Mouse (Mus musculus): ENCODE measurements around the gene Sis.

Sis gene

DNA sequence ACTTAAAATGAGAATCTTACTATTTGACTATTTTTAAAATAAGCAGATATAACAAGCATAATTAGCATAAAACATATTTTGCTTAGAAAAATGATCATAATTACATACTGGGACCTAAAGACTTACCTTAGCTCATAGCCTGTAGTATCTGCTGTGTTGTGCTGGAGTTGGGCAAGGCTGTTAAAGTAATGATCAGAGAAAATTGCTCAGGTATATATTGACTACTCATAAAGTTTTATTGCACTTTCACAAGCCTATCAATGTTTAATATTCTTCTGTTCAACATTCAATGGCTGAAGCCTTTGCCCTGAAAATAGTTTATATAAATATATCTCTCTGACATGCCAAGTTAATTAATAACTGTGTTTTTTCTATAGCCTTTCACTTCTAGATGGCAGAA lies at the start of gene Sis:
Gene Sis (minus strand): TSS at position 189 of the 400 bp plus-strand sequence.
- in situ Hi-C loops (cut with MboI, MseI), result no loop called here

DNA sequence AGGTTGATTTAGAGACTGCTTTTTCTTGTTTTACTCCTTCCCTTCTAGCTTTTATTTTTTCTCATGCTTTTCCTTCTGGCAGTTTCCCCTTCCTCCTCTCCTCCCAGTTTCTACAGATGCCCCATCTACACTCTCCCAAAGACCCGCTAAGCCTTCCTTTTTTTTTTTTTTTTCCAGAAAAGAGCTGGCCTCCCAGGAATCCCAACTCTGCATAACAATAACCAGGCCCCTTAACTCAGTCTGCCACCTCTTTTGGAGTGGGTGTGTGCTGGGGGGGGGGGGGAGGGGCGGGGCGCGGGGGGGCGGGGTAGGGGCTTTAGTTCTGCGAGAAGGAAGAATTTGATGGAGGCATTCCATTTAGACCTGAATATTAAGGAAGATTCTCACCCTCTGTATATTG lies 38.4 kb upstream of the Sis start:
- in situ Hi-C loops (cut with MboI, MseI), result no loop called here

DNA sequence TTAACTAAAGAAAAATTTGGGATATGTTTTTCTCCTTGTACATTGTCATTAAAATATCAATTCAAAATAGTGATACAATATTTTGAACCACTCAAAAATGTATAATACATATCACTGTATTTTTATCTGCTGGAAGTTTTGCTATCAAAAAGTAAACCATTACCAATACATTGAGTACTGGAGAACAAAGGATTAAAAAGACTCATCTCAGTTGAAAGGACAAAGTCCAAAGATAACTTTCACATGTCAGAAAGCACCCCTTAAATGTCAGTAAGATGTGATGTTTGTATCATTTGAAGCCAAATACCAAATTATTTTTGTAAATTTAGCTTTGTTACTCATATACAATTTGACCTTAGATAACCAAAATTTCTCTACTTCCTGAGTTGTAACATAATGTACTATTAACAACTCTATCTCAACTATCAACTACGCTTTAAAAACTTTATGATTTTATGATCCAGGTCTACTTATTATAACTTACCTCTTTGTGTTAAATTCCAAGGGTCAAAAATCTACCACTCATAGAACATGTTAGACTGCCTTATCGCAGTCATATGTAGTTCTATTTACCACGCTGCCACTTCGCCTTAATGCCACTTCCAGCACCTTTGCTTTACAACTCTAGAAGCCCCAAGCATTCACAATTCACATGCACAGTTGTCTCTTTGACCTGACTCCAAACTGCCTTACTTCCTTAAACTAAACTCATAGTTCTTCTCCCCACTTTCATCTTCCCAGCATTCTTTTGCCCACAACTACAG lies 35.5 kb upstream of the Sis start:
- in situ Hi-C loops (cut with MboI, MseI), result no loop called here

DNA sequence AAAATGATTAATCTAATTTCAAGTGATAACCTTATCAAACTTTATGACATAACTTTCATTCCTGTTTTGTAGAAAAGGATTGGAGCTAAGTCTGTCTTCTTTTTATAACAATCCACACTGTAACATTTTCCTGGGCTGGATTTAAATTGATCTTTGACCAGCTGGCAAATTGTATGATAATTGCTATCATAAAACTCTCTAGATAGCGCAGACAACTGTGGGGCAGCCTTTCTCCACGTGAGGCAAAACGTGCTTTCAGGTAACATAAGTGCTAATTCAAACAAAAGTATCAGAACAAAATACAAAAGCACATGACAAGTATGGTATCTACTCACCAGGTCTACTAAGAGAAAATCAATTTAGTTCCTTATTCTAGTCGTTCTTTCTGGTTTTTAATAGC lies 29.9 kb upstream of the Sis start:
- in situ Hi-C loops (cut with MboI, MseI), result no loop called here

DNA sequence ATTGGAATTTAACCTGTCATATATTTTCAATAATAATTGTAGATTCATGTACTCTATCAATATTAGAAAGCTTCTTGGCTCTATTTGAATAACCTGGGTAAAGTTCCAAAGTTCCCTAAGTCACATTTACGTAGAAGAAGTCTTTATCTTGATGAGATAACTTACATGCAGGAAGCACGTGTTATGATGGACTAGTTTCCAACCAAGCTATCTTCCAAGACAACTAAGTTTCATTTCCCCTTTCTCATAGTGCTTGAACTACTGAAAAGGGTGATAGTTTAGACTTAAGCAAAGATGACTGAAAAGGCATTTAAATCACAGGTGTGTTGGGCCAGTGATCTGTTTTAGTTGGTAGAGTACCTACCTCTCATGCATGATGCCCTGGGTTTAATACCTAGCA lies 23.3 kb upstream of the Sis start:
- in situ Hi-C loops (cut with MboI, MseI), result no loop called here

DNA sequence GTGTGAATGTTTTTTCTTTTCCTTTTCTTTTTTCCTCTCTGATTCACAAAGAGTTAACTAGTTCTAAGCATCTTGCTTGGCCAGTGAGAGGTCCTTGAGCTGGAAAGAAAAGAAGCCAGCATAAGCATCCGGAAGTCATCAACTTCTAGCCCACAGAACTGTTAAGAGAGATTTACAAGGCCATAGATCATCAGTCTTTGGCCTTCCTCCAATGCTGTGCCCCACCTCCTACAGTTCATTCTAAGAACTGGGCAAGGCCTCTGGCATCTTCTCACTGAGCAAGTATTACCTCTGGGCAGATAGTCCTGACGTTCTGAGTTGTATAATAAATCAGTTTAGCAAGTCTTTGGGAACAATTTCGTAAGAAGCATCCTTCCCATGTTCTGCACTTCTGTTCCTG lies 8.9 kb upstream of the Sis start:
- in situ Hi-C loops (cut with MboI, MseI), result no loop called here

DNA sequence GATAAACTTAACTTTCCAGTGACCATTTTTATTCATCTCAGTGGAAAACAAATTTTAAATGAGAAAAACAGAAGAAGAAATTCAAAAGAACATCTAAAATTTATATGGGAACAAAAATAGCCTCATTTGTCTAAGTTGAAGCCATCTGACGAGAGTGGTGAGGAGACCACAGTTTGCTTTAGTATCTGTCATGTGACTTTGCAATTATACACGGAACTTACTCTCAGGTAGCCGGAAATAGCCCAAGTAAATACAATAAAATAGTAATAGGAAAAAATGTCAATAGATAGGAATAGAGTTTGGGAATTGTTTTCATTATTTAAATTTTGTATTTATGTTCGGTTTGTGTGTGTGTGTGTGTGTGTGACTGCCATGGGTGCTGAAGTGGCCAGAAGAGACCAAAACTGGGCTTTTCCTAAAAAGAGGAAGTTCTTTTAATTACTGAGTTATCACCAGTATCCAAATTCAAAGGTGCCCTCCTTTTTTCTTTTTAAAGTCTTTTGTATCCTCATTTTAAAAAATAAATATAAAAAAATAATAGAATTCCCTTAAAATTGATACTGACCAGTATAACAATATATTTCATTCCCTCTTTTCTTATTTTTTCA lies 48.6 kb downstream of the Sis start:
- in situ Hi-C loops (cut with MboI, MseI), result no loop called here

DNA sequence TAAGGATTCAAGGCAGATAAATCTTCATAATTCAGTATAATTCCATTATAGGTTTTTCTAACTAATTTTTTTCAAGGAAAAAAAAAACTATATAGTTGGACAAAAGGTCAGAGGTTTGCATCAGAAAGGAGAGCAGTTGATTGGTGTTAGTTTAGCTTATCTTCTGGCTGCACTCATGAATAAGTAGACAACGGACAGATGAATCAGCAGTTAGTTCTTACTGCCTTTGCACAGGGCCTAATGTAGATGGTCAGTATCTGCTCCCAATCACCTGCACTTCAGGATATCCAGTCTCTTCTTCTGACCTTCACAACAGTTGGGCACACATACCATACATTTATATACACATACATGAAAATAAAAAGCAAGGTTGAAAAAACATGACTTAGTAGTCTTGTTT lies 85.2 kb downstream of the Sis start:
- in situ Hi-C loops (cut with MboI, MseI), result no loop called here

DNA sequence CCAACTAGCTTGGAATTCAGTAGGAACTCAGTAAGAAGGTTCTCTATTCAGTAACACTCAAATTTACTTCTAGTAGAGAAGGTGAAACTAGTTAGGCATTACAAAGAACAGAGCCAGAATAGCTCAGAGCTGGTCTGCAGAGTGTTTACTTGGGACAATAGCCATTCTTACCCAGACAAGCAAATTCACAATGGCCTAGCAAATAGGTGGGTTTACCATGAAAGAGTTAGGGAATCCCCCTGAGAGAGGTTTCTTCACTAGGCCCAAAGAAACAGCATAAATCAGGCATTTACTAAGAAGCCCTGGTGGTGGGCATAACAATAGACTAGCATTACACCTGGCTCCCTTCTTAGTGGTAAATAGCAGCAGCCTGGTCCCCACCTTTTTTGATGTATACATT lies 99.5 kb downstream of the Sis start:
- in situ Hi-C loops (cut with MboI, MseI), result no loop called here

DNA sequence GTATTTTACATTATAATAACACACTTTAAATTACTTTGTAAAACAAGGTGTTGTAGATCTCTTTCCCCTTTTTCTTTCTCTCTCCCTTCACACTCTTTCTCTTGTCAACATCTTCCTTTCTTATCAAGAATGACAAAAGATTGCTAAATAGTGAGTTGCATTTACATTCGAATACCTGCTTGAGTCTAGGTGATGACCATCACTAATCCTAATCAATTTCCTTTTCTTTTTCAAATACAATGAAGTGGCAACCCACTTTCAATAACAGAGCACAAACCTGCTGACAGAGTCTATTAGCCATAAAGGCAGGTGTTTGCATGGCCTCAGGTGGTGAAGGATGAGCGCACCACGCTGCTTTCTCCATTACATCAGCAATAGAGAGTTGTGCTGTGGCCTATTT lies 108.9 kb downstream of the Sis start:
- in situ Hi-C loops (cut with MboI, MseI), result no loop called here

DNA sequence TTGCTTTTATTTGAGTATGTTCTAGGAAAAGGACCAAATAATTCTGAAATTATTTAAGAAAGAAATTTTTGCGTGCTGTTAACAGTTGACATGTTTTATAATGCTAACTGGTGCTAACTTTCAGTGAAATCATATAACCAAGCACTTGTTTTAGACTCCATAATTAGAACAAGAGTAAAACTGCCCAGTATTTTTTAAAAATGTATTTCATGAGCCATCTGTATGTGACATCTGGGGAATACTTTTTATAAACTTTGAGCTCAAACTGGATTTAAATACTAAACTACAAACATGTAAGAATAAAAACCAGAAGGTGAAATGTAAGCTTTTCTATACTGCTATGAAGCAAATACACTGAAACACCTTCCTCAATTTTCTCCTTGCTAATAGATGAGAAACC lies 112.3 kb downstream of the Sis start:
- in situ Hi-C loops (cut with MboI, MseI), result no loop called here

DNA sequence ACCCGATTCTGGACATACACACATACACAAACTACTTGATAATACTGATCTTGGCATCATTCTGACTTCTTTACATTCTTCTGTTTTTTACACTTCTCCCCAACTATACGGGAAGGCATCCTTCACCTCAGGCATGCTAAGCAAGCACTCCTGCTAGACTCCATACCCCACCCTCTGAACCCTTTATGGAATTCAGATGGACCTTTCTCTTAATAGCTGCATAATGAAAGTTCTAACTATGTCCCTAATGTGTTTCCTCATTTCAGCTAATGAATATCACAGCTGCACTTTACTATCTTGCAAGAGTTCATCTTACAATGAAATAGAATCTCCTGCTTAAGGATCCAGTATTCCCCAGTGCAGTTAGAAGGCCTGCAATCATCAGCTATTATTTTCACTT lies 127.0 kb downstream of the Sis start:
- in situ Hi-C loops (cut with MboI, MseI), result no loop called here

Data from T-helper 1 cell (primary cell).